Mouse (Mus musculus) liver, embryonic 14.5 days (tissue): ENCODE results near the gene Adgrl1.

Source experiments
- CTCF ChIP-seq: IDR thresholded peaks from 2 replicates; pipeline ENCODE4 v1.5.1; 2016; ENCODE audit warnings: antibody characterized with exemption, low read depth, control low read depth
- EP300 ChIP-seq: IDR thresholded peaks from 2 replicates; pipeline ENCODE4 v1.6.1; 2016; ENCODE audit warnings: antibody characterized with exemption, low read depth

DNA sequence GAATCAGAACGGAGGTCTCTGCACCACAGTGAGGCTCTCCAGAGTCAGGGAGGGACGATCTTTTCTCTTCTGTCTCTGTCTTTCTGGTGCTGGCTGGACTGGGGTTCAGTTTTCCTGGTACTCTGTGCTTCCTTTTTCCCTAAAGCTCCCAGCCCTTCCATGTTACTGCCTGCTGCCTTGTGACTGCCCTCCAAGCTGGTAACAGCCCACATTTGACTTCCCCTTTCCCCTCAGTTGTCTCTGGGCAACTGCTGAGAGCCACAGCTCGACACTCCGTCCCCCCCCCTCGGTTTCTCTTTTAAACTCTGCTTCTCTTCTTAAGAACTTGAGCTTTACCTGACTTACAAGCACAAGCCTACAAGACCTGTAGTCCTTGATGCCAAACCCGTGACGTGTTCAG is 89.3 kb downstream of the Adgrl1 start:
- no peak for TF ChIP-seq CTCF
- no peak for TF ChIP-seq EP300
